Mouse (Mus musculus) thymus, adult 2 months (tissue): ENCODE data around the gene Relch.

Experiments
- CTCF ChIP-seq: fragments of 200-500 bp; IDR thresholded peaks from 2 replicates; pipeline ENCODE4 v1.5.1; 2012; ENCODE audit warnings: mild to moderate bottlenecking, control low read depth, low read length, moderate library complexity, borderline replicate concordance; ENCODE audit not compliant: control insufficient read depth, poor library complexity, insufficient read depth; ENCODE audit errors: extremely low read depth
- POLR2A ChIP-seq: fragments of 200-500 bp; IDR thresholded peaks from 2 replicates; pipeline ENCODE4 v1.6.1; 2012; ENCODE audit warnings: mild to moderate bottlenecking, low read length, control low read depth, moderate library complexity; ENCODE audit not compliant: control insufficient read depth, poor library complexity, insufficient read depth; ENCODE audit errors: extremely low read depth

DNA sequence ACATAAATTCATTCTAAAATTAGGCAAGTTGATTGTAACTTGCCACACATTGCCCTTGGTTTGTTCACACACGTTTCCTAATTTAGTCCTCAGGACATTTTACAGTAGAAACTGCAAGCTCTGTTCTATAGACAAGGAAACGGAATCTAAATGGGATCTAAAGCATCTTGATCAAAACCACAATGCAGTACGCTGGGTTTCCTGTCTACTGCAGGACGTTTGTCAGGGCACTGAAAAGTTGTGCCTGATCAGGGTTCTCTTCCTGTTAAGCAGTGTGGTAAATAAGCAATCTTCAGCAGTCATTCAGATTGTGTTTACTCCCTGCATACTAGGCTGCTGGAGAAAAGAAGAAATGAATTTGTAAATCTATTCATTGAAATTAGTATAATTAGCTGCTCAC is 88.5 kb downstream of the Relch start:
- TF ChIP-seq CTCF (no peak), POLR2A (no peak)
